Mouse (Mus musculus) thymus, adult 2 months (tissue): ENCODE data around the gene Ptges3.

Experiments used
- CTCF ChIP-seq: fragments of 200-500 bp; IDR thresholded peaks from 2 replicates; pipeline ENCODE4 v1.5.1; 2012; ENCODE audit warnings: mild to moderate bottlenecking, control low read depth, low read length, moderate library complexity, borderline replicate concordance; ENCODE audit not compliant: control insufficient read depth, poor library complexity, insufficient read depth; ENCODE audit errors: extremely low read depth
- POLR2A ChIP-seq: fragments of 200-500 bp; IDR thresholded peaks from 2 replicates; pipeline ENCODE4 v1.6.1; 2012; ENCODE audit warnings: mild to moderate bottlenecking, low read length, control low read depth, moderate library complexity; ENCODE audit not compliant: control insufficient read depth, poor library complexity, insufficient read depth; ENCODE audit errors: extremely low read depth

DNA sequence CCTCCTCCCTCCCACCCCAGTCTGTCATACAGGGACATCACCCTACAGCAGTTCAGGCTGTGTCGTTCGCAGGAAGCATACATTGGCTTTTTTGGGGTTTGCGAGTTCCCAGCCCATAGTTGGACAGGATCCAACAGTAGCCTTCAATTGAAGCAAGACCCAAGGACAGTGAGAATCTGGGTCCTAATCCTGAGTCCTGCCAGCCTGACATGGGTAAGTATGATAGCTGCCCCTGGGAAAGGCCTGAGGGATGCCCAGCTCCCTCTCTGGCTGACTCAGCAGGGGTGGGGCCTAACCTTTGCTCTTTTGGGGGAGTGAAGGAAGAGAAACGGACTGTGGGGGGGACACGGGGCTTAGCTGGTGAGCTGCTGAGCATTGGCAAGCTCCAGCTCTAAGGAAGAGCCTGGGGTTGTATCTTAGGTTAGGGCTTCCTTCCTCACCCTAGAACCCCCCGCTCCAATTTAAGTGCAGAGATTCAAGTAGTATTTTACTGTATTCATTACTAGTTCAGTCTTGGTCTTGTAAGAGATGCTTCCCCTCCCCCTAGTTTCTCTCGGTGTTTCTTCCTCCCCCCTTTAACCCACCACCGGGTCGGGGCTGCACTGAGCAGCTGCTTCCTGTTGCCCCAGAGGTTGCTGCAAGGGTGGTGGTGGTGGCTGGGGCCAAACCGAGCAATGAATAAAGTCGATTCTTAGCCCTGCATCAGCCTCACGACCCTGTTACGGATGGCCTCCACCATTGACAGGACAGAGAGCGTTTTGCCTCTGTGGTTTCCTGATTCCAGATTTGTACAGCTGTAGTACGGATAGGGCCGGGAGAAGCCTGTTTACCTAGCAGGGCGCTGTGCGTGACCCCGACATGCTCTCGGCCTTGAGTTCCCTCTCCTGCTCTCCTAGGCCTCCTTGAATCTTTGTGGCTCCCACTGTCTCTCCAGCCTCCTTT, 33.1 kb downstream of the Ptges3 start, which contains the start of gene Baz2a:
- peak; percentile 76 for TF ChIP-seq POLR2A
- TF ChIP-seq CTCF, result no peak
